Mouse (Mus musculus) forebrain, embryonic 14.5 days (tissue): ENCODE results near the gene Foxl1. TPM values are rescaled to one million over a fixed set of nuclear protein-coding genes. Genes with fewer than 3 reads are reported as not detected.

Experiments
- ATAC-seq: fragments of 200-750 bp; cut with Nextera tagmentation; 2 replicates; pipeline ENCODE4 v1.8.0; 2017; ENCODE audit warnings: mild to moderate bottlenecking, moderate library complexity
- DNase-seq: peaks from one replicate; pipeline ENCODE4 v3.0.0-alpha.2; 2015; ENCODE audit warnings: low spot score
- H3K27ac ChIP-seq: fragments of 300-500 bp; sonication (generic); 2 replicates; pipeline ENCODE4 v1.5.1; 2014; ENCODE audit warnings: low read depth, mild to moderate bottlenecking, control low read depth, low read length, moderate library complexity
- H3K27me3 ChIP-seq: fragments of 300-500 bp; sonication (generic); replicated peaks from 2 replicates; pipeline ENCODE4 v1.6.1; 2014; ENCODE audit warnings: low read length, control low read depth, mixed read lengths; ENCODE audit not compliant: control insufficient read depth, insufficient read depth
- H3K36me3 ChIP-seq: fragments of 300-500 bp; sonication (generic); 2 replicates; pipeline ENCODE4 v1.6.1; 2014; ENCODE audit warnings: low read length, control low read depth; ENCODE audit not compliant: control insufficient read depth, insufficient read depth
- H3K4me1 ChIP-seq: fragments of 300-500 bp; sonication (generic); 2 replicates; pipeline ENCODE4 v1.6.1; 2014; ENCODE audit warnings: antibody characterized with exemption, low read length, control low read depth; ENCODE audit not compliant: control insufficient read depth, insufficient read depth
- H3K4me2 ChIP-seq: fragments of 300-500 bp; sonication (generic); 2 replicates; pipeline ENCODE4 v1.6.1; 2014; ENCODE audit warnings: mild to moderate bottlenecking, control low read depth, low read length
- H3K4me3 ChIP-seq: fragments of 300-500 bp; sonication (generic); 2 replicates; pipeline ENCODE4 v1.5.1; 2014; ENCODE audit warnings: low read depth, low read length, control low read depth
- H3K9ac ChIP-seq: fragments of 300-500 bp; sonication (generic); 2 replicates; pipeline ENCODE4 v1.6.1; 2014; ENCODE audit warnings: mild to moderate bottlenecking, low read length, control low read depth, moderate library complexity
- H3K9me3 ChIP-seq: fragments of 300-500 bp; sonication (generic); replicated peaks from 2 replicates; pipeline ENCODE4 v1.6.1; 2016; ENCODE audit warnings: low read length, control low read depth, mixed read lengths; ENCODE audit not compliant: control insufficient read depth
- WGBS: fragments of 180-500 bp; shearing (Covaris S2); extraction: QIAGEN DNeasy Blood & Tissue Kit; methylation state at CpG from one replicate; pipeline ENCODE4 v1.1.7; 2014; 5-methylcytosine and 5-hydroxymethylcytosine counted together
- polyA plus RNA-seq: library from polyadenylated mRNA; unstranded; fragments of >200 nt; fragmentation: Nextera tagmentation; extraction: Ambion mirVana; gene quantifications from 2 replicates; pipeline ENCODE4 v1.2.1, GENCODE M21; 2014

Gene Foxl1
- polyA plus RNA-seq, 1 experiment from 2014 or later, result 0.13 TPM

GRCm38 (mm10) chr8:121083936-121084209 lies 43.9 kb upstream of the Foxl1 start:
- Histone ChIP-seq H3K4me2 (peak overlapping the region; percentile 61), H3K27ac (no peak overlapping the region), H3K9ac (0 out of 2 replicates have a peak overlapping the region, but pooled peaks have one; percentile 13), H3K4me1 (peaks cover 6% of the 10 kb centered on the region), H3K9me3 (no peaks in the 10 kb centered on the region), H3K4me3 (peak overlapping the region; percentile 32), H3K27me3 (peaks cover 99% of the 10 kb centered on the region), H3K36me3 (no peaks in the 10 kb centered on the region)
- ATAC-seq (no peak), DNase-seq (no peak)
- WGBS, result 0% methylated on average over 13 of the region's 27 CpGs

GRCm38 (mm10) chr8:121084210-121084951 lies 43.4 kb upstream of the Foxl1 start, which contains the start of gene Foxf1:
Gene Foxf1 (plus strand): TSS chr8:121084386.
- Histone ChIP-seq H3K9me3 (no peaks in the 10 kb centered on the region), H3K36me3 (no peaks in the 10 kb centered on the region), H3K9ac (0 out of 2 replicates have a peak within 1 kb of the TSS, but pooled peaks have one; percentile 13), H3K27ac (no peak within 1 kb of the TSS), H3K4me3 (peak within 1 kb of the TSS; percentile 32), H3K4me1 (peaks cover 6% of the 10 kb centered on the region), H3K27me3 (peaks cover 99% of the 10 kb centered on the region), H3K4me2 (peak within 1 kb of the TSS; percentile 61)
- DNase-seq, result no peak
- WGBS, result under 1% methylated on average over 51 of the region's 83 CpGs
- ATAC-seq, result no peak

GRCm38 (mm10) chr8:121085011-121085410 lies 42.7 kb upstream of the Foxl1 start:
- Histone ChIP-seq H3K9ac (no peak overlapping the region), H3K27me3 (peaks cover 99% of the 10 kb centered on the region), H3K4me3 (peak overlapping the region; percentile 32; the same call in 1 of the 2 replicates), H3K27ac (no peak overlapping the region), H3K36me3 (no peaks in the 10 kb centered on the region), H3K4me1 (peaks cover 6% of the 10 kb centered on the region), H3K4me2 (peak overlapping the region; percentile 61), H3K9me3 (no peaks in the 10 kb centered on the region)
- ATAC-seq, result no peak
- DNase-seq, result no peak
- 1% methylated on average over 30 of the region's 30 CpGs for WGBS

GRCm38 (mm10) chr8:121085561-121085960 lies 42.2 kb upstream of the Foxl1 start:
- Histone ChIP-seq H3K27me3 (peaks cover 99% of the 10 kb centered on the region), H3K4me2 (no peak overlapping the region), H3K27ac (no peak overlapping the region), H3K4me1 (peaks cover 6% of the 10 kb centered on the region), H3K4me3 (no peak overlapping the region), H3K9ac (no peak overlapping the region), H3K9me3 (no peaks in the 10 kb centered on the region), H3K36me3 (no peaks in the 10 kb centered on the region)
- ATAC-seq (no peak), DNase-seq (no peak)
- 14% methylated on average over 3 of the region's 3 CpGs for WGBS

GRCm38 (mm10) chr8:121086004-121086900 lies 41.5 kb upstream of the Foxl1 start:
- Histone ChIP-seq H3K36me3 (no peaks in the 10 kb centered on the region), H3K27ac (no peak overlapping the region), H3K4me2 (no peak overlapping the region), H3K4me3 (no peak overlapping the region), H3K27me3 (peaks cover 99% of the 10 kb centered on the region), H3K4me1 (peaks cover 6% of the 10 kb centered on the region), H3K9me3 (no peaks in the 10 kb centered on the region), H3K9ac (no peak overlapping the region)
- WGBS, result 6% methylated on average over 19 of the region's 19 CpGs
- no peak for ATAC-seq
- DNase-seq, result no peak

- Histone ChIP-seq H3K27ac (no peak overlapping the region), H3K4me1 (peaks cover 6% of the 10 kb centered on the region), H3K4me2 (no peak overlapping the region), H3K4me3 (no peak overlapping the region), H3K9ac (no peak overlapping the region), H3K9me3 (no peaks in the 10 kb centered on the region), H3K27me3 (peaks cover 97% of the 10 kb centered on the region), H3K36me3 (no peaks in the 10 kb centered on the region)
- WGBS, result 2% methylated on average over 8 of the region's 8 CpGs
- ATAC-seq (no peak), DNase-seq (no peak)
Measured at GRCm38 (mm10) chr8:121088281-121088680, 39.5 kb upstream of the Foxl1 start.

- no peak for DNase-seq
- H3K27ac ChIP-seq, result no peak overlapping the region
- H3K27me3 ChIP-seq, result peaks cover 89% of the 10 kb centered on the region
- under 1% methylated on average over 40 of the region's 40 CpGs for WGBS
- no peaks in the 10 kb centered on the region for H3K36me3 ChIP-seq
- H3K4me3 ChIP-seq, result no peak overlapping the region
- H3K4me2 ChIP-seq, result no peak overlapping the region
- H3K9ac ChIP-seq, result no peak overlapping the region
- H3K4me1 ChIP-seq, result no peaks in the 10 kb centered on the region
- H3K9me3 ChIP-seq, result no peaks in the 10 kb centered on the region
- no peak for ATAC-seq
Measured at GRCm38 (mm10) chr8:121088871-121089630, 38.7 kb upstream of the Foxl1 start.

- Histone ChIP-seq H3K4me1 (no peaks in the 10 kb centered on the region), H3K9ac (no peak overlapping the region)
- WGBS, result 2% methylated on average over 32 of the region's 32 CpGs
Measured at GRCm38 (mm10) chr8:121089631-121090380, 37.9 kb upstream of the Foxl1 start.

More at GRCm38 (mm10) chr8:121089631-121090380, 37.9 kb upstream of the Foxl1 start:
- Histone ChIP-seq H3K27me3 (peaks cover 82% of the 10 kb centered on the region), H3K4me2 (no peak overlapping the region), H3K36me3 (no peaks in the 10 kb centered on the region), H3K4me3 (no peak overlapping the region), H3K9me3 (no peaks in the 10 kb centered on the region), H3K27ac (no peak overlapping the region)
- DNase-seq (no peak), ATAC-seq (no peak)
